Comparison of ENCODE assay signal across 8 mouse cellular contexts in genomic region chr8:11616294-11616693, GRCm38 (mm10). TPM values are rescaled to one million over a fixed set of nuclear protein-coding genes. Genes with fewer than 3 reads are reported as not detected.
DNase-seq lines count a peak whose midpoint lies in the region; ATAC-seq and TF ChIP-seq lines count a peak whose summit lies in the region.

No protein-coding gene starts in this region.

- no peak overlapping the region for H3K27ac ChIP-seq in embryonic facial prominence, embryonic 14.5 days (replicated peaks; ENCODE audit: low read depth, low read length)
- no peak overlapping the region for H3K27ac ChIP-seq in kidney, postnatal 0 days
- no peak overlapping the region for H3K27ac ChIP-seq in small intestine, adult 2 months (ENCODE audit: insufficient read depth, low read depth, low read length)

- no peaks in the 10 kb centered on the region for H3K4me1 ChIP-seq in embryonic facial prominence, embryonic 14.5 days (ENCODE audit: control insufficient read depth, insufficient read depth, low read length)
- no peaks in the 10 kb centered on the region for H3K4me1 ChIP-seq in kidney, postnatal 0 days (replicated peaks; ENCODE audit: insufficient read depth, low read length)
- no peaks in the 10 kb centered on the region for H3K4me1 ChIP-seq in small intestine, adult 2 months (ENCODE audit: control insufficient read depth, insufficient read depth, insufficient read length, low read length)

- H3K36me3 ChIP-seq in embryonic facial prominence, embryonic 14.5 days (ENCODE audit: control insufficient read depth, insufficient read depth, low read length): peaks cover 88% of the 10 kb centered on the region
- peaks cover 66% of the 10 kb centered on the region for H3K36me3 ChIP-seq in kidney, postnatal 0 days (ENCODE audit: insufficient read depth, low read length)
- H3K36me3 ChIP-seq in small intestine, adult 2 months (ENCODE audit: control insufficient read depth, insufficient read depth, low read length): peaks cover 61% of the 10 kb centered on the region

- DNase-seq in heart, adult 18-20 months: peak; percentile 24 to 74
- no peak for DNase-seq in heart, adult 11 months
- DNase-seq in CD4-positive helper T cell, adult 2 months (ENCODE audit: low read depth, low spot score): peak; percentile 42
- DNase-seq in brain, adult 2 months (ENCODE audit: low read depth, low spot score): peak; percentile 51
- peak; percentile 33 for DNase-seq in embryonic facial prominence, embryonic 14.5 days (ENCODE audit: low spot score)
- peak; percentile 73 for DNase-seq in kidney, postnatal 0 days (ENCODE audit: low spot score)
- DNase-seq in lung, postnatal 10 days: peak; percentile 75

- H3K27me3 ChIP-seq in embryonic facial prominence, embryonic 14.5 days (replicated peaks; ENCODE audit: control insufficient read depth, insufficient read depth, low read length): no peaks in the 10 kb centered on the region
- no peaks in the 10 kb centered on the region for H3K27me3 ChIP-seq in kidney, postnatal 0 days (ENCODE audit: insufficient read depth, low read length)
- no peaks in the 10 kb centered on the region for H3K27me3 ChIP-seq in small intestine, adult 2 months (ENCODE audit: control insufficient read depth, insufficient read depth, low read length)

- H3K9ac ChIP-seq in embryonic facial prominence, embryonic 14.5 days (ENCODE audit: low read depth, low read length): no peak overlapping the region
- H3K9ac ChIP-seq in kidney, postnatal 0 days (ENCODE audit: low read depth, low read length): no peak overlapping the region

- no peak overlapping the region for H3K4me2 ChIP-seq in embryonic facial prominence, embryonic 14.5 days (ENCODE audit: low read depth, low read length)
- no peak overlapping the region for H3K4me2 ChIP-seq in kidney, postnatal 0 days (ENCODE audit: low read length)

- no peak for TF ChIP-seq POLR2A in small intestine, adult 2 months (IDR thresholded peaks at IDR 0.05; ENCODE audit: low read depth, low read length)

- 7% methylated on average over 1 of the region's 1 CpGs for WGBS in embryonic facial prominence, embryonic 14.5 days
- 0% methylated on average over 1 of the region's 1 CpGs for WGBS in kidney, postnatal 0 days
- 4% methylated on average over 1 of the region's 1 CpGs for WGBS in small intestine, adult 2 months

- H3K9me3 ChIP-seq in embryonic facial prominence, embryonic 14.5 days (ENCODE audit: control insufficient read depth, low read length): no peaks in the 10 kb centered on the region
- H3K9me3 ChIP-seq in kidney, postnatal 0 days (replicated peaks; ENCODE audit: low read length): no peaks in the 10 kb centered on the region

- TF ChIP-seq CTCF in kidney, postnatal 0 days (IDR thresholded peaks at IDR 0.05; ENCODE audit: low read depth): peak; percentile 81
- TF ChIP-seq CTCF in small intestine, adult 2 months (IDR thresholded peaks at IDR 0.05; ENCODE audit: extremely low read depth, insufficient read length, insufficient replicate concordance, low read depth, low read length): peak; percentile 83; the same call in 1 of the 2 replicates

- 0 out of 2 replicates have a peak, but pooled peaks have one; percentile 30 for ATAC-seq in embryonic facial prominence, embryonic 14.5 days (ENCODE audit: low read depth)
- no peak for ATAC-seq in kidney, postnatal 0 days (replicated peaks; ENCODE audit: low FRiP score, low read depth)

- no peak overlapping the region for H3K4me3 ChIP-seq in embryonic facial prominence, embryonic 14.5 days (ENCODE audit: low read depth, low read length)
- no peak overlapping the region for H3K4me3 ChIP-seq in kidney, postnatal 0 days (replicated peaks; ENCODE audit: low read depth, low read length)
- no peak overlapping the region for H3K4me3 ChIP-seq in small intestine, adult 2 months (ENCODE audit: low read depth, low read length)

RNA-seq across cellular contexts. Expression of gene Ankrd10, which starts 19.3 kb away (rescaled TPM):
- 10 to 100 TPM; 19.6 to 19.8 TPM for total RNA-seq in heart, adult 18-20 months (2021)
- polyA plus RNA-seq in embryonic facial prominence, embryonic 14.5 days (2014; fragmentation: Nextera tagmentation; extraction: Ambion mirVana): 77.6 and 81.7 TPM in 2 replicates
- 67.2 and 70.6 TPM in 2 replicates for polyA plus RNA-seq in kidney, postnatal 0 days (2015; fragmentation: Nextera tagmentation; extraction: Ambion mirVana)
- polyA plus RNA-seq in small intestine, adult 2 months (2012; rRNA removed): 27.3 and 40.4 TPM in 2 replicates
